Mouse (Mus musculus): Measurements from ENCODE around the gene Zbtb37.

Zbtb37 gene

DNA sequence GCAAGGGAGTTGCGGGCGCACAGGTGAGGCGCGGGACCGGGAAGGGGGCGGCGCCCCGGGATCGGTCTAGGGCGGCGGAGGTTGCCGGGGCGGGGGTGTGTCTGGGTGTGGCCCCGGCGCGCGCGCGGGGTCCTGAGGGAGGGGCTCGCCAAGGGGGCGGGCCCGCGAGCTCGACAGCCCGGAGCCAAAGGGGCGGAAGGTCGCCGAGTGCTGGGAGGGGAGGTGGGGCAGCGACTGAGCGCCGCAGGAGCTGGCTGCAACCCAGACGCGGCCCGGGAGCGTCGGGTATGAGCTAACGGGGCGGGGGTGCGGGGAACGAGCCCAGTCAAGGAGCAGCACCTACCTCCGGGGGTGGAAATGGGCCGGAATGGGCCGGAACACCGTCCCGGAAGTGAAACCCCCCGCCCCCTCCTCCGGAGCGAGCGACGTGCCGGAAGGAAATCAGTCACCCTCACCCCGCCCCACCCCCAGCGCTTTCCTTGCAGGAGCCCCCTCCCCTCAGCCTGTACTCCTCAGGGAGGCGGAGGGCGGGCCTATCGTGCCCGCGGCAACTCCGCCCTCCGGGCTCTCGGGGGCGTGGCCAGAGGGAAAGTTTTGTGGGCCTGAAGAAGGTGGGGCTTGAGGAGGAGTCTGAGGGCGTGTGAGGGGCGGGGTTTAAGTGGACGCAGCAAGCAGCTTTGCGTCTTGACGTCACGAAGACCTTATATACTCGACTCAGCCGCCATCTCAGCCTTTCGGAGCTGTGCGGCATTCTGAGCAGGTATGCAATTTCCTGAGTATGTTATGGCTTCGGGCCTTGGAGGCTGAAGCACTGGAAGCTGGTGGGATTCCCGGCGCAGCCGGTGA, at the start of gene Zbtb37:
Gene Zbtb37 (minus strand): TSS at position 415 of the 846 bp plus-strand sequence.
- DNase-seq = peak; percentile 99

GRCm38 (mm10) chr1:161077243-161077642, 42.6 kb upstream of the Zbtb37 start:
- no peak for DNase-seq

- peak; percentile 60 for DNase-seq
Observed at GRCm38 (mm10) chr1:161076238-161076637, 41.6 kb upstream of the Zbtb37 start.

DNA sequence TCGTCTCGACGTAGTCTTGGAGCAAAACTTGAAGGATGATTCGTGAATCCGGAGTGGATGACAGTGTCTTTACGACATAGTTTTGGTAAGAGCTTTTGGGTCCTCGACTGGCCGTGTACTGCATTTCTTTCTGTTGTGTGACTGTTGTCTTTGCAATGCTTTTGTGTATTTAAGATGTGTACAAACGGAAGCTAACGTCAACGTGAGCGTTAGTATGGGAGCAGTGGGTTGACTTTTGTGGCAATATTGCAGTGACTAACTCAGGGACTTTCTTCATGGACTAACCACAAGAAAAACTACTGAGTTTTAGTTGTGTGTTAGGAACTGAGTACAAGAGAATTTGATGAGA, 36.6 kb upstream of the Zbtb37 start:
- DNase-seq = no peak

DNA sequence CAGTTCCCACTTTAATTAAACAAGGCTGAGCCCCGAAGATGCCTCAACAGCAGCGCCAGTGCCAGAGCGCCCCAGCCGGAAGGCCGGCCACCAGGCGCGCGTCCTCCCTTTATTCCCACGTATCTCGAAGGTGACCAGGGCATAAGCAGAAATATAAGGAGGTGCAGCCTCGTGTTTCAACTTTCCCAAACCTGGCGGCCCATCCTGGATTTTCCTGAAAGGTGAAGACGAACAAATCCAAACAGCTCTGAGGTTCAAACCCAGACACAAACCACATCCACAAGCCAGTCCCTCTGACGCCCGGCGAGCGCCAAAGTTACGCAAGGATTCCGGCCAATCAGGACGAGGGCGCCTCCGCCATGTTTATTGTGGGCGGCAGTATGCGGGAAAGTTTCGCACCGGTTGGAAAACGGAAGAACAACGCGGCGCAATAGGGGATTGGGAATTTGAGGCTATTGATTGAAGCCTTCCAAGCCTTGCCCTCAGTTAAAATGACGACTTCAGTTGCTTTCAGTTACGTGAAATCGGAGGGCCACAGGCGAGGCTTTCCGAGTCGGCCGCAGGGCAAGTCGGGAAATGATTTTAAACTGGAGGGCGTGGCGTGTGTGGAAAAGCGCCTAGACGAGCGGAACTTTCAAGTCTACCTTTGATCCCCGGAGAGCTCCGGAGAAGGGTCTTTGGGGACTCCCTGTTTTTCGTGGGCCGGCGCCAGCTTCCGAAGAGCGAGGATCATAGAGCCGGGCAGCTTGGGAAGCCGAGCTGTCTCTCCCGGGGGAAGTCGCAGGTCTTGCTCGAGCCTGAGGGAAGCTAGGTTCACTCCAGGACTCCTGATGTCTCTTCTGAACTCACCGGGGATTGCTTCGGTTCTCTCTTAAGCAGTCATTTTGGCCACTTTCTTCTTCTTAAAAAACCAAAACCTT, 36.0 kb upstream of the Zbtb37 start, which contains the start of the genes Dars2 and Cenpl:
Gene Dars2 (minus strand): TSS at position 307 of the 920 bp plus-strand sequence.
Gene Cenpl (plus strand): TSS at position 362 of the 920 bp plus-strand sequence.
- peak; percentile 97 for DNase-seq

- no peak for DNase-seq
Observed at GRCm38 (mm10) chr1:161063351-161063750, 28.7 kb upstream of the Zbtb37 start.

DNA sequence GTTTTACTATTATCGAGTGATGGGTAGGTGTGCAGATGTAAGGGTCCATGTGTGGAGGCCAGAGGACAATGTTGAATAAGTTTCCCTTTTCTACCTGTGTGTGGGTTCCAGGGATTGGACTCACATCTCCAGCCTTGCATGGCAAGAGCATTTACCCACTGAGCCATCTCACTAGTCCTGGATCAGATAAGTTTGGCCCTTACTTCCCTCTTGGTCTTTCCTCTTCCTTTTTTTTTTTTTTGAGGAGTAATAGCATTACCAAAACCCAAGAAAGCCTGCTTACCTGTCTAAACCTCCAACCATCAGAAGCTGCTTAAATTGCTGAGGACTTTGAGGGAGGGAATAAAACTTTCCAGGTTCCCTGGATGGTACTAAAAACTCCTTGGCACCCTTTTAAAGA, 22.5 kb upstream of the Zbtb37 start:
- DNase-seq = no peak

DNA sequence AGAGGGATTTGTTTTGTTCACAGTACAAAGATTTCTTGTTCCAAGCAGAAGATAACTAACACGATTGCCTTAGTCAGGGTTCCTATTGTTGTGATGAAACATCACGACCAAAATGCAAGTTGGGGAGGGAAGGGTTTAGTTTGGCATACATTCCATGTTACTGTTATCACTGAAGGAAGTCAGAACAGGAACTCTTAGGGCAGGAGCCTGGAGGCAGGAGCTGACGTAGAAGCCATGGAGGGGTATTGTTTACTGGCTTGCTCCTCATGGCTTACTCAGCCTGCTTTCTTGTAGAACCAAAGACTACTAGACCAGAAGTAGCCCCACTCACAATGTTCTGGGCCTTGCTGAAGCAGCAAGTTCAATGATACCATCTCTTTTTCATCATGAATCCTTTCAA, 12.3 kb upstream of the Zbtb37 start:
- DNase-seq = no peak

GRCm38 (mm10) chr1:161041261-161042020, 6.8 kb upstream of the Zbtb37 start:
- no peak for DNase-seq

- no peak for DNase-seq
Observed at GRCm38 (mm10) chr1:161040855-161041254, 6.2 kb upstream of the Zbtb37 start.

GRCm38 (mm10) chr1:161040426-161040770, 5.7 kb upstream of the Zbtb37 start:
- DNase-seq = no peak

- peak; percentile 12 for DNase-seq
Observed at GRCm38 (mm10) chr1:161039741-161040425, 5.2 kb upstream of the Zbtb37 start.

DNA sequence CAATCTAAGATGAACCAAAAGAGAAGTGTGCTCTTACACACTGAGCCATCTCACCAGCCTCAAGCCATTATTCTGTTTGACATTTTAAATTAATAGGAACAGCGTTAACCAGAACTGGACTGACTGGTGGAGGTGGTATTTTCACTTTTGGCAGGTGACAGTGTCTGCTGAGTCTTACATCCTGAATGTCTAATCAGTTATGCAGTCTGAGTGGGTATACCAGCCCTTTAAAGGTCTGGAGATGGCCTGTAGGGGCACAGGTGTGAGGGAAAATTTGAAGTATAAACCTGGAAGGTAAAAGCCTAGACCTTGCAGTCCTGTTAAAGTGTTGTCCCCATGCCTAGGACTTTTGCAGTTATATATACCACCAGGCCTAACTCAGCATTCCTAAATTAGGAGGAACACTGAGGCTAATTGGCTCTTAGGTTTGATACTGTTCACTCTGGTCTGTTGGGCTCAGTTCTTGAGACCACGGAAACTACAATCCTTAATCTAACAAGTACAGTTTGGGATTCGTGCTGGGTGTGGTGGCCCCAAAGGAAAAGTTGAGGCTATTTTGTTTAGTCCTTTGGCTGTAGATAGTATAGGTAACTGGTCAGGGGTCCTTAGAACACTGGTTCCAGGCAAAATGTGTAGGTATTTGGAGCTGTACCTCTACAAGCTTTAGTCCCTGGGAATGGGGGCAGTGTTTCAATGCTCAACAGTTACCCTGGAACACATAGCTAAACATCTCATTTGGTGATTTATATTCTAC, 4.5 kb upstream of the Zbtb37 start:
- DNase-seq = no peak

DNA sequence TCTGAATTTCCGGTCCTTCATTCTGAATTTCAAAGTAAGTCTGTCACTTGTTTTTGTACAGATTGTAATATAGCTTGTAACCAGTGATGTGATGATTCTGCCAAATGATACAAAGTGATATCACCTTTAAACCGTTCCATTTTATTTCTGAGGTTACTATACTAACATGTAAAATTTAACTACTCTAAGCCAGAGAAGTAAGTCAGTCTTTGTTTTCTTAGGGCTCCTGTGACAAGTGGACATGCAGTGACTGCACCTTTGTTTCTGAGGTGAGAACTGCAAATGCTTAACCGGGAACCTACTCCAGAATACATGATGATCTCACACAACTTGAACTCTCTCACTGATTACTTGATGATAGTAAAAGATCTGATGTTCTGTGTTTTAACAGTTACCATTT, 3.4 kb upstream of the Zbtb37 start:
- DNase-seq = no peak

- no peak for DNase-seq
Observed at GRCm38 (mm10) chr1:161037599-161037998, 3.0 kb upstream of the Zbtb37 start.

DNA sequence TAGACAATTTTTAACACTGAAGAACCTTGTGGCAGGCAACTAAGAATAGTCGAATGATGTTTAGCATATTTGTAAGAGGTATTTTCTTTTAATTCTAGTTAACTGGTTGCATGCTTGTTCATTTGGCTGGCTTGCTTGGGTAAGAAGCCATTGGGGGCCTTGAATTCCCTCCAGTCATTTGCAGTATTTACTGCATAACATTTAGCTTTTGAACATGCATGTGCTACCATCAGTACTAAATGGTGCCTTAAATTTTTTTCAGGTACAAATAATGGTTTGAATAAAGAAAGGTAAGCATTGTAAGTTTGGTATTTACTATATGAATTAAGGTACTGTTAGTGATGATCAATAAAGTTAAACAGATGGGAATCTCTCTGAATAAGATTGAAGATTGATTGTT, 2.4 kb upstream of the Zbtb37 start:
- DNase-seq = no peak

GRCm38 (mm10) chr1:161036411-161036841, 1.8 kb upstream of the Zbtb37 start:
- DNase-seq = no peak

- DNase-seq = peak; percentile 18
Observed at GRCm38 (mm10) chr1:161035786-161036404, 1.2 kb upstream of the Zbtb37 start.

DNA sequence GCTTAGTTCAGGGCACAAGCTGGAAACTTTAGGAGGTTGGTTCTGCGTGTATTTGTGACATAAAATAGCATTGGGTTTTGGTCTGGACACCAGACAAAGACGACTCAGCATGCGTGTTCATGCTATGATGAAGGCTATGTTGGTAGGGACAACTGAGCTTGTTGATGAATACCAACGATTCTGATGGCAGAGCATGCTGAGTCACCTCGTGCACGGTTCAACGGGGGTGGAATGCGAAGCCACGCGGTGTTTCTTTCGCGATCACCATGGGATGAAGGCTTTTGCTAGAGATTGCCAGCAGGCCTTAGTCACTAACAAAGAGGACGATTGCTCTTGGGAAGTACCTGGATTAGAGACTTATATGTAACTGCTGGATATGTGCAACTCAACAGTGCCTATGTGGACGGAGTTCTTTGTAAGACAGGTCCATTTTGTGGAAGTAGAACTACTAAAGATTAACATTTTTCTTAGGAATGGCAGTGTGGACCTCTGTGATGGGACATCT, 684 bp upstream of the Zbtb37 start:
- no peak for DNase-seq

- DNase-seq = no peak
Observed at GRCm38 (mm10) chr1:161033856-161034434, 704 bp downstream of the Zbtb37 start.
